Mouse (Mus musculus): ENCODE data around the gene Msl1.
A peak's percentile ranks its signal among the peaks of the same experiment; 100 is the strongest.

The Msl1 gene

DNA sequence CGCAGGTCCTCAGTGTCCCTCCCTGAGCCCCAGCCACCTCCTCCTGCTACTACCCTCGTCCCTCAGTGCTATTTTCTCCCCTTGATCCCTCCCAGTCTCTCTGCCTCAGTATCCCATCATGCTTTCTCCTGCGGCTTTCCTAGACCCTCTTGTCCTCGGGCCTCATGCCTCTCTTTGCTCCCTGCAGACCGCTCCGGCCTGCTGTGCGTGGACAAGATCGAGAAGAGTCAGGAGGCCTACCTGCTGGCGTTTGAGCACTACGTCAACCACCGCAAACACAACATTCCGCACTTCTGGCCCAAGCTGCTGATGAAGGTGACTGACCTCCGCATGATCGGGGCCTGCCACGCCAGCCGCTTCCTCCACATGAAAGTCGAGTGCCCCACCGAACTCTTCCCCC, 31.2 kb upstream of the Msl1 start:
- no peak for DNase-seq (ENCODE audit: low spot score in 2 of 2)

DNA sequence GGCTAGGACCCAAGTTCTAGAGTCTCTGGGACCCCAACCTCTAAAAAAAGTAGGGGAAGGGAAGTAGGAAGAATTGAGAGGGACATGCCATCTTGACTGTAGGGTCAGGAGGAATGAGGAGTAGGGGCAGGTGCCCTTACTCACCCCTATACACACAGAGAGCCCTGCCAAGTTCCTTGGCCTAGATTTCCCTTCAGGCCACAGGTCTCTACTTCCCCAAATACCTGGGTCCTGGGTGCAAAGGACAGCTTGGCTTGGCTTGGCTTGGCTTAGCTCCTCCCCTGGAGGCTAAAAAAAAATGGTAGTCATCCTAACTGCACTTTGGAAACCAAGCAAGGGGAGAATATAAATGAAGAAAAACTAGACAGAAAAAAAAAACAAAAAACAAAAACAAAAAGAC, 30.6 kb upstream of the Msl1 start:
- no peak for DNase-seq (ENCODE audit: low spot score in 2 of 2)

DNA sequence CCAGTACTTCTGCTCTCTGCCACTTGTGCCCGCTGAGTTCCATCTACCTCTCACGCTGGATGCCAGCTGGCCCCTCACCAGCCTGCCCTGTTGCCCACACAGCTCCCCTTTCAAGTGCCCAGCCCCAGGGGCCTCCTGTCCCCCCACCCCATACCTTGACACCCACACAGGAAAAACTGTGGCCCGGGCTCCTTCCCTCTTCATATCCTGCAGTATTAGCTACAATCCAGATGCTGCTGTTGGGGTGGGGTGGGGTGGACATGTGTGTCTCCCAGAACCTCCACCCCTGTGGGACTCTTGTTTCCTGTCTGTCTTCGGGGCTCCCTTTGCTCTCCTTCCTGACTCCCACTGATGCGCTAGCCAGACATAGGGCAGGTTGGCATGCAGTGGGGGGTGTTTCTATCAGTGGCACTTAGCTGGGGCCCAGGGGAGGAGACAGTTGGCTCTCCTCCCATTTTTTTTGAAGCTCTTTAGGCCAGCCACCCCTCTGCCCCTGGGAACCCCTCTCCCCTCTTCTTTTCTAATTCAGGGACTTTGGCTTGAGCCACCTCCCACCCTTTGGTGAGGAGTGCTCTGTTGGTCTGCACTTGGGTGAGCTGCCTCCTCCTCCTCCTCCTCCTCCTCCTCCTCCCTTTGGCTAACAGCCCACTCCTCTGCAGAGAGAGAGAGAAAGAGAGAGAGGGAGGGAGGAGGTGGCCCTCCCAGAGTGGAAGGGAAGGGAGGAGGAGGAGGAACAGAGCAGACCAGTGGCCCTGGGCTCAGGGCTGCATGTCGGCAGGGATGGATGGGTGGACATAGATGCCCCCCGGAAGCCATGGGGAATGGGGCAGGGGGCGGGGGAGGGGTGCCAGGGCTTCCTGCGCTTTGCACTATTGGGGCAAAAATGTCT, 29.7 kb upstream of the Msl1 start:
- DNase-seq (ENCODE audit: low spot score in 2 of 2), result no peak

DNA sequence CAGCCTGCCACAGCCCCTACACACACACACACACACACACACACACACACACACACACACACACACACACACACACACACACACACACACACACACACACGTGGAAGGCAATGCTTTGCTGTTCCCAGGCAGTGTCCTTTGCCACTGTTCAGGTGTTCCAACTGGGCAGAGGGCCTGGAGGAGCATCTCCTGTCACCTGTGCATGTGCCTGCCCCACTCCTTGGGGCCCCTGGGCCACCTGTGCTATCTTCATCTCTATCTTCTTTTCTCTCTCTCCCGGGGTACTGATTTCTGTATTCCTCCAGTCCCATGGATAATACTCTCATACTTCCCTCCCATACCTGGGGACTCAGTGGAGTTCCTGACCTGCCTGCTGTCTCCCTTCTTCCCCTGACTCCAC, 29.0 kb upstream of the Msl1 start:
- no peak for DNase-seq (ENCODE audit: low spot score in 2 of 2)

DNA sequence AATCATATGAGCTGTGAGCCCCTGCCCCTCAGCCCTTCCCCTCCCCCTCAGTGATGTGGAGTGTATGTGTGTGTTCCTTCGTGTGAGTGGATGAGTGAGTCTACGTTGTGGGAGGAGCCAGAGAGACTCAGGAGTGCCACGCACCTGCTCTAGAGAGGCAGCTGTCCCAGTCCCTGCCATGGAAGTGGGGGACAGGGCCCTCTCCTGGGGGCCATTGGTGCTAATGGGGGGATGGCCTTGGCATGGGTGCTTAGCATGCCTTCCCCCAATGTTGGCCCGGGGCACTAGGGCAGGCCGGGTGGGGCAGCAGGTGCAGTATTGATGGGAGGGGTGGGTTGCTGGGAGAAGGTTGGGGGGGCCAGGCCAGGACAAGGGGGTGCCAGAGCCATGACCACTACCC, 28.5 kb upstream of the Msl1 start:
- DNase-seq (ENCODE audit: low spot score in 2 of 2), result no peak

DNA sequence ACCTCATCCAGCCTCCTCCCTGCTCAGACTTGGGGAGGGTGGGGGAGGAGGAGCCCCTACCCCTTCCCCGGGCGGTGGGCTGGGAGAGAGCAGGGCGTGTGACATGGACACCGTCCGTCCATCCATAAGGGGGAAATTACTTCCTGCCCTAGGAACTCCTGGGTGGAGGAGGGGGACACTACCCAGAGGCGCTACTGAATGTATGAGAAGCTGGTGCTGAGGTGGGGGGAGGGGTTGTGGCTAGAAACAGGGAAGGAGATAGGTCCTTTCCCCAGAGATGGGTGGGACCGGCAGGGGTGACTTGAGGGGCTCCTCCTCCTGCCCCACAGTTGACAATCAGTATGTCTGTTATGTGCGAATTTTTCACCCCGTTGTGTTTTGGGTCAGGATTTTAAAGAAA, 28.0 kb upstream of the Msl1 start:
- no peak for DNase-seq (ENCODE audit: low spot score in 2 of 2)

DNA sequence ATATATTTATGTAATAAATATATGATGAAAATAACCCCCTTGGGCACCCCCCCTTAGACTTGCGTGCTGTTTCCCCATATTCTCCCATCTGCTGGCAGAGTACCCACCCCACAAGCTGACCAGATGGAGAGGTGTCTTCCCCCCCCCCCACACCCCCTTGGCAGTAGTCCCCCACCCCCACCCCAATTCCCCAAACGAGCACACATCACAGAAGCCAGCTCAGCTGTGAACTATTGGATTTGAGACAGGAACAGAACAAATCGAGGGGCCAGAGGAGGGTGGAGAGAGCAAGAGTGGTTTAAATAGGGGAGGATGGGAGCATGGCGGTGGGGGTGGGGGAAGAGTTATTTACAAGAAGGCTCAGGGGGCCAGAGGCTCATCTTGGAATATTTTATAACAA, 27.6 kb upstream of the Msl1 start:
- DNase-seq (ENCODE audit: low spot score in 2 of 2), result no peak

DNA sequence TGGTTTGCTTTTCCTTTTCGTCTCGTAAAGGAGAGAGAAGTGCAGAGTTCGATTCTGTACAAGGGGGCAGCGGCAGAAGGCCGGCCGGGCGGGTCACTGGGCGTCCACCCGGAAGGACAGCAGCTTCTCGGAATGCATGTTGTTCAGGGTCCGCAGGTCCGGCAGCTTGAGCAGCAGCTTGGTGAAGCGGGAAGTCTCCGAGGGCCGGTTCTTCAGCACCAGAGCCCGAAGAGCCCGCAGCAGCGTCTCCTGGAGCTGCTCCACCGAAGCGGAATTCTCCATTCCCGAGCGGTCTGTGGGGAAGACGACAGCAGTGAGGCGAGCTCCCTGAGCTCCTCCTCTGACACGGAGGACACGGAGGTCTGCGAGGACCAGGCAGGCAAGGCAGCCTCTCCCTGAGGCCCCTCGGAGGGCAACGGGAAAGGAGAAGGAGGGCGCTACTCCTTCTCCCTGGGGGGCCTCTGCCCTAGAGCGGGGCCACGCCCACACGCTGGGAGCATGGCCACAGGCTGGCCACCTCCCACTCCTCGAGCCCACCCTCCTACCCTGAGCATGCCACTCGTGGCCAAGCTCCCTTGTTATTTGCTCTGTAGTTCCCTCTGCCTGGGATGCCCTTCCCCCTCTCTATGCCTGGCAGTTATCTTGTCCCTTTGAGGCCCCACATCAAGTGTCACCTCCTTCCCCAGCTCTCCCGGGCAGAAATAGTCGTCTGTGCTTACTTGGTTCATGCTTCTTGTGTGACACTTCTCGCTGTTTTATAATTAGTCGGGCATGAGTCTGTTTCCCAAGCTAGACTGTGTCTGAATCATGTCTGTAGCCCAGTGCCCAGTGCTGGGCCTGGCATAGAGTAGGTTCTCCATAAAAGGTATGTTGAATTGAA, 26.9 kb upstream of the Msl1 start:
- no peak for DNase-seq (ENCODE audit: low spot score in 2 of 2)

DNA sequence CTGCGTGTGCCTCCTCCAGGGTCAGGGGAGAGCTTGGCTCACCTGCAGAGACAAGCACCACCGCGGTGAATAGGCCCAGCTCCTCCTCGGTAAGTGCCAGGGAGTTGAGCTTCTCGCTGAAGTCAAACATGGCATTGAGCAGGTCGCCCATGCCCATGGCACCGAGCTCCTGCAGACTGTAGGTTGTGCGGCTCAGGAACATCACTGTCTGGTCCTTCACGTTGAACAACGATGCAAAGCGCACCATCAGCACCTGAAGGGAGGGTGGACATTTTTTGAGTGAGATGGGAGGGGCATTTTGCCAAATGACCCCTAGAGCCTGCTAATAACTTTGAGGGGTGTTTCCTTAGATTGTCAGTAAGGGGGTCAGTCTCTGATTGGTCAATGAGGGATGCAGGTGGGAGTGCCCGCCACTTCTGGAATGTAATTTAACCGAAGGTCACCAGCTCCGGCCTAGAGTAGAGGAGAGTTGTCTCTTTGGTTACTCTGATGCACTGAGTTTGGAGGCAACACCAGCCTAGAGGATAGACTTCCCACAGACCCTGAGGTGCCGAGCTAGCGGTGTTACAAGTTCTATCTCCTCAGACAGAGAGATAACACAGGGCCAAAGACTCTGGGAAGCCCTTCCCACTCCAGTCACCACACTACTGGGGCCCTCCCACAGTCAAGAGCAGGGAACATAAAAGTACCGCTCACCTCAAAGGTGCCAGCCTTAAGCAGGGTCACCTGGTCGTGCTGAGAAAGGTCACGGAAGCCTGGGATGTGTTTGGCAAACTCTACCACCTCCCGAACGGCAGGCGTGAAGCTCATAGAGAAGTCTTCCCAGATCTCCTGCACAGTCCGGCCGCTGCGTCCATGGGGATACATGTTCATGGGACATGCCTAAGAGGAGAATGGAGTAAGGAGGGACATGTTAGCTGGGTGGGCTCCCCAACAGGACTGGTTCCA, 26.0 kb upstream of the Msl1 start:
- no peak for DNase-seq (ENCODE audit: low spot score in 2 of 2)

DNA sequence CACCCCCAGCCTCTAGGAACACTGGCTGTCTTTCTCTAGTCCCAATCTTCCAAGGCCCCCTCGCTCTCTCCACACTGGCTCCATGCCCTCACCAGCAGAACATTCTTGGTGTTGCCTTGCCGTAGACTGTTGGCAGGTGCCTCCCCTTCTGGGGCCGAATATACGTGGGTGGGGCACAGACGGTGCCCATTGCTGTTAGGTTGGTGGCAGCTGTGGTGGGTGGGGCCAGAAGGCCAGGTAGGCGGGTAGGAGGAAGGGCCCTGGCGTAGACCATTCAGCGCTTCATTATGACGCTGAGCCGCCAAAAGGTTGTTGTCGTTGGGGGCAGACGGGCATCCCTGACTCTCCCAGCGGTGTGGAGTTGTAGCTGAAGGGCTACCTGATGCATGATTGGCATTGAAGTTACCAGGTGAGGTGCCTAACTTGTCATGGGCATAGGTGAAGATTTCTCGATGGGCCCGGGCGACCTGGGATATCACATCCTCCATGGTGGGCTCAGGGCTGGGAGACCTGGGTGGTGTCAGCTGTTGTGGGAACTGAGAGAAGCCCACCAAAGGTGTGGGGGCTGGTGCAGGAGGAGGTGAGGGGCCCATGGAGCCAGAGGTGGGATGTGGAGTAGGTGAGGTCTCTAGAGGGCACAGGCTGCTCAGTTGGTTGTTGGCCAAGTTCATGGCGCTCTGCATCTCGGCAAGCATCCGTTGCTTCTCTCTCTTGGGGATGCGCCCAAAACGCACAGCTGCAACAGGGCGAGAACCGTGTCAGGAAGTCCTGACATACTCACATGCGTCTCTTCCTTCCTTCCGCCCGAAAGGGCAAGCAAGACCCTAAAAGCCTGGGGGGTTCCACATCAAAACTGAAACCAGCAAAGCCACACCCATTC, 25.0 kb upstream of the Msl1 start:
- DNase-seq (ENCODE audit: low spot score in 2 of 2), result no peak

DNA sequence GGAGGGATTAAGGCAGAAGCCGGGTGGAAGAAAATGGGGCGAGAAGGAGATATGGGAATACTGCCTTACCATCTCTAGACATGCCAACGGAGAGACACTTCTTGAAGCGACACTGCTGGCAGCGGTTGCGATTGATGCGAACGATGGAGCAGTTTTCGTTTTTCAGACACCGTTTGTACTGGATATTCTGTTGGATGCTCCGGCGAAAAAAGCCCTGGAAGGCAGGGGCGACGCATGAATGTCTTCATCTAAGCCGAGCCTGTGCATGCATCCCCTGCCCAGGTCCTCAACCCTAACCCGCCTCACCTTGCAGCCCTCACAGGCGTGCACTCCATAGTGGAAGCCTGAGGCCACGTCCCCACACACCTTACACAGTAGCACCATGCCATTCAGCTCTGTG, 24.2 kb upstream of the Msl1 start:
- no peak for DNase-seq (ENCODE audit: low spot score in 2 of 2)

DNA sequence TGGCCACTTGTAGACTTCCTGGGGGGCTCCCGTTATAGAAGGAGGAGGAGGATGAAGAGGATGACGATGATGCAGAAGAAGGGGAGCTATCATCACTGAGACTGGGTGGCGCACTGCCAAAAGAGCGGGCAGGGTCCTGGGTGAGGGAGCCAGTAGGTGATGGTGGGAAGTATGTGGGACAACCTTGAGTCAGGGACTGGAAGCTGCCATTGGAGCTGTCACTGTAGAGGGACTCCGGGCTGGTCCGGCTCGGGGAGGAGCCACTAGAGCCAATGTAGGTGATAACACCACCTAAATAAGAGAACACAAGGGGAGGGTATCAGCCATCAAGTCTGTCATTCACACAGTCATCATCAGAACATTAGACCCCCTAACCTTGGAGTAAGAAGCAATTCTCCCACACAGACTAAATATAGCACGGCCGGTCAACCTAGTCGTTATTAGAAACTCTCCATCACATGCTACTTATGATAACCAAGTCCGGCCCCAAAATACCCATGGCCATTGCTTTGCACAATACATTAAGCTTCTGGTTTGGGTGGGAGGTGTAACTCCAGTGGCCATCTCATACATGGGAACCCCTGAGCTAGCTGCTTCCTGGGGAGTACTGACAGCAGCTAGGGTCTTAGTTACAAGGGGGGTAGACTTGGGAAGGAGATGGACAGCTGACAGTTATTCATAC, 23.3 kb upstream of the Msl1 start:
- no peak for DNase-seq (ENCODE audit: low spot score in 2 of 2)

DNA sequence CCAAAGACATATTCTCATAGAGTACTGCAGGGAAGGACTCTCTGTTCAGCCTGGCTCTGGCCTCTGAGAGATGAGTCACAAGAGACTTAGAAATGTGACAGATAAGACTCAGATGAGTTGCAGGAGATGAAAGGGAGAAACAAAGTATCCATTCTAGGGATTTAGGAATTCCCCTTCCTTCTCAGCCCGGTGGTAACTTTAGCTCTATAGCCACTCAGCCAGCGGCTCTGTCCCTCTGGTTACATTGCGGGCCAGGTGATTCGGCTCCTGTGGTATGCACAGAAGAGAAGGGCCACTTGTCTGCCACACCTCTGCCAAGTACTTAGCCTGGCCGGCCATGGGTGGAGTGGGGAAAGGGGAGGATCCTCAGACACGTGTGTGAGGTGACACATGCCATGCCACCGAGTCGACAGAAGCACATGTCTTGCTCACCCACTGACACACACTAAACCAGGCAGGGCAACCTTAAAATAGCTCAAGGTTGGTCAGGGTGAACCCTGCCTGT, 22.6 kb upstream of the Msl1 start:
- DNase-seq (ENCODE audit: low spot score in 2 of 2), result no peak

DNA sequence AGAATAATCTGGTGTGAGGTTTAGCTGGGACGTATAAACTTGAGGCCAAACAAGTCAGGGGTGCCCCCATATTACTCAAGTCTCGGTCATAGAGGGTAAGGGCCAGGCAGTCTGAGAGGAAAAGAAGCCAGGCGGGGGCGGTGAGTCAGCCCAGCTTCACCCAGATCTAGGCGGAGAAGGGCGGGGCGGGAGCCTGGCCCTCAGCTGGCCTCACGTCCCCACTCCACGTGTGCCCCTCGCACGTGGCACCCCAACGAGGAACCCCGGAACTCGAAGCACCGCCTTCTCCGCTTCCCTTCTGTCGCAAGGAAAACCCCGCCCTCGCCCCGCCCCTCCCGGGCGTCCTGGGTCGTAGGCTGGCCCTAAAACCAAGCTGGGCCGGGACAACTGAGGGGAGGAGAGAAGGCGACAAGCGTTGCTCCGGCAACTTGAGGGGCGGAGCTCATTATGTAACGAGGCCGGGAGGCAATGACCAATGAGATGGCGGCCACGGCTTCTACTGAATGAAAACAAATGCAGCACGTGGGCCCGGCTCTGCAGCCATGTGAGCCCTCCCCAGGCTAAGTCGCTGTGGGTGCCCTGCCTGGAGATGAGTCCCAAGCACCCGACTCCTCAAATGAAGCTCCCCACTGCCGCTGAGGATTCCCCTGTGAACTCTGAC, 21.6 kb upstream of the Msl1 start:
- peak; percentile 98 for DNase-seq (ENCODE audit: low spot score in 2 of 2)

DNA sequence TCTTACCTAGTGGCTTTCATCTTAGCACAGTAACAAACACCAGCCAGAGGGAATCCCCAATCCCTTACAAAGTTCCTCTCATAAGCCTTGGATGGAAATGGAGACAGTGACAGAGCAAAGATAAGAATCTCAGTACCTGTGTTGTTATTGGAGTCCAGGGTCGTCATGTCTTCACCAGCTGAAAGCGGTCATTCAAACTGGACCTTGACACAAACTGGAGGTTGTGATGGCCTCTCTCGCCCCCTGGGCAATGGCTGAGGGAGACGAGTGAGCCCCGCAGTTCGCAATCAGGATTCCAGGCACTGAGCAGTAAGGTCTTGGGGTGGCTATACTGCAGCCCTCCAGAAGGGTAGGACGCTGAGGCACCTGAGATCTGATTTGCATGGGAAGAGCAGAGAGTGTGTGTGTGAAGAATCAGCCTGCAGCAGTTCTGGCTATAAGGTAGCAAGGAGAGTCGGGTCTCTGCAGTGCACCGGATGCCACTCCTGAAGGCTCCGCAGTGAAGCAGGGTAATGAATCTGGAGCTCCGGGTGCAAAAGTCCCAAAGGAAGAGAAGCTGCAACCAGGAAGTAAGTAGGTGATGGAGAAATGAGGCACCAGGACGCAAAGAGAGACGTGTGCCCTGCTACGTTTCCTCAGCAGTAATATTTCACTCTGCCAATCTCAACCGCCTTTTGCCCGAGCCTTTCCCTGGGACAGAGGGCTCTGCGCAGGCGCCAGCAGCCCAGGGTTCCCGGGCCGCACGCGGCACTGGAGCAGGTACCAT, 20.6 kb upstream of the Msl1 start, which contains the start of gene Nr1d1:
Gene Nr1d1, minus strand, starts transcription at position 752 of the 766 bp plus-strand sequence.
- no peak for DNase-seq (ENCODE audit: low spot score in 2 of 2)

DNA sequence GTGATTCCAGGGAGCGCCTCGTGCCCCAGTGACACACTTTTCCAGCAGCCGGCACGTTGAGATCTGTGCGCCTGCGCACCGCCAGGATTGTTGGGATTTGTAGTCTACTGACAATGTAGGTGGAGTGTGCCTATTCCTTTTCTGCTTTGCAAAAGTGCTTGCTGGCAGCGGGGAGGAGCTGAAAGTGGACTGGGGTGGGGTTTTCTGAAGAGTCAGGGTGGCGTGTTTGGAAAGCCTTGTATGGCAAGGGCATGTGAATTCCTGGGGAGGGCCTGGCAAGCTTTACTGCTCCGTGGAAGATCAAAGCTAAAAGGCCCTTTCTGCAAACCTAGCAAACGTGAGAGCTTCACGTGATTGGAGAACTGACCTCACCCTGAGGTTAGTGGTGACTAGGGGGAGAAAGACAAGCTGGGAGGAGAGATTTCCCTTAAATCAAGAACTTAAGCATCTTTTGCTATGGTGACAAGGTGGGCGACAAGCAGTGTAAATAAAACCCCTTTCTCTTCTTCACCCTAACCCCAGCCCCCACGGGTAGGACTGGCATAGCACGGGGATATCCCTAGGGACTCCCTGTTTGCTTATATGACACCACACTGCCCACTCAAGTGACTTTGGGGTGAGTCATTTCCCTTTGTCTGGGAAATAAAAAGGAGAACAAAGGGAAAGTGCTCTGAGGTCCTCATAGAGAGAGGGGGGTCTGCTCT, 19.8 kb upstream of the Msl1 start:
- DNase-seq (ENCODE audit: low spot score in 2 of 2), result peak; percentile 99 to 100

DNA sequence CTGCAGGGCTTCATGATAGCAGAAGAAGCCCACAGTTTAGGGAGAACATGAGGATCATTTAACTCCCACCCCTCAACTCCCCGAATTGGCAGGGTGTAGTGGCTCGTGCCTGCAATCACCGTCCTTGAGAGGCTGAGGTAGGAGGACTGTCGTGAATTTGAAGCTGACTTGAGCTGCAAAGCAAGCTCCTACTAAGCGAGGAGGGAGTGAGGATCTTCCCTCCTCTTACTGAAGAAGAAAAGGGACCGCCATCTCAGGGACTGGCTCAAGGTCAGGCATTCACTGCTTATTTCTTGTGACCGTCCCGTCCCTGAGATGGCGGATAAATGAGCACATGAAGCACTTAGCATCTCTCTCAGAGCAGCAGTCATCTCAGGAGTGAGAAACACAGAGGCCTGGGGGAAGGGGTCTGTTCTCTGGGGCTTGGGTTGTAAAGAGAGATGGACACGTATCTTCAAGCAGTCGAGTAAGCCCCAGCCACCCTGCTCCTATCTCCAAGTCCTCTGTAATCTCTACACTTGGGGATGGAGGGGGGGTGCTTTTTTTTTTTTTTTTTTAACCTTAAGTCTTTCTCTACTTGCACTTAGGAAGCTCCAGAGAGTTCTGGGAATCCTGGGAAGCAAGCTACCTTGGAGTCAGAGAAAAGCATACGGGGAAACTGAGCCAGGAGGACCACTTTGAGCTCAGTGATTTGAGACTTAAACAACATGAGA, 19.1 kb upstream of the Msl1 start:
- no peak for DNase-seq (ENCODE audit: low spot score in 2 of 2)

All from frontal cortex, postnatal 25 days (tissue).